Mouse (Mus musculus) layer of hippocampus, postnatal 36 days (tissue): Measurements from ENCODE around the gene AY074887. TPM values are rescaled to one million over a fixed set of nuclear protein-coding genes. Genes with fewer than 3 reads are reported as not detected.

Experiments used
- DNase-seq, 2 experiments: peaks; one replicate each; pipeline ENCODE4 v3.0.0; 2022
- total RNA-seq, 2 experiments: library from RNA; stranded (reverse); gene quantifications; 2 replicates each; pipeline ENCODE4 v1.2.3; 2021

AY074887 gene
- total RNA-seq, 2 experiments from 2014 or later = 0.53 TPM; not detected in 1

DNA sequence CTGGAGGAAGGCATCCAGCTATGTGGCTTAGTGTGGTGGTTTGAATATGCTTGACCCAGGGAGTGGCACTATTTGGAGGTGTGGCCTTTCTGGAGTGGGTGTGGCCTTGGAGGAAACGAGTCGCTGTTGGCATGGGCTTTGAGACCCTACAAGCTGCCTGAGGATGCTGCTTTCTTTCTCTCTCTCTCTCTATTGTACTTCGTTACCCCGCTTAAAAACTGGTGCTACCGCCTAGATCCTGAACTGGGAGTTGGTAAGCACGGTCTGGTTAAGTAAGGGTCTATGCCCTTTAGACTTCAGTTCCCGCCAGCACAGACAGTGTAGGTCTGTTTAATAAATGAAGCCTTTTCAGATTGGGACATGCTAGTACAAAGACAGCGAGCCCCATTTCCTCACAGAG, 34.4 kb downstream of the AY074887 start:
- no peak for DNase-seq

GRCm38 (mm10) chr9:54915576-54915975, 35.2 kb downstream of the AY074887 start:
- no peak for DNase-seq

DNA sequence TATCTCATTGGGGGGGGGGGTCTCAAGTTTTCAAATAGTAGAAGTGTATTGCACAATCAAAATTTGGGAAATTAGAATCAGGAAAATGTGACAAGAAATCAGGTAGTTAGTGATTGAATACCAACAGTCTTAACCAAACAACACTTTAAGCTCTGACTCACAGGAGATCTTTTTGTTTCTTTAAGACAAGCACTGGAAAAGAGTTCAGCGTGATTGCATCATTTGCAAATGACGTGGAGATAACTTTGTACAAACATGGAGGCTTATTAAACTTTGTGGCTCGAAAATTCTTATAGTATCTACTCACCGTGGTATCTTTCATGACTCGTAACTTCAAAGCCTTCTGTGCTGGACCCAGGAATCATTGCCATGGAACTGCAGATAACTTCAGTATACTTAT, 41.4 kb downstream of the AY074887 start:
- no peak for DNase-seq

Other genes starting within 250 kb of the AY074887 start
- 10 to 100 TPM; 60.9 to 62.5 TPM for gene Wdr61, start 216.5 kb downstream of the AY074887 start, total RNA-seq
- gene Crabp1, start 186.2 kb downstream of the AY074887 start, total RNA-seq = 1 to 10 TPM; 1.2 TPM
- 10 to 100 TPM; 53.1 to 56.3 TPM for gene Ireb2, start 87.2 kb downstream of the AY074887 start, total RNA-seq
- gene Hykk, start 33.7 kb downstream of the AY074887 start, total RNA-seq = 1 to 10 TPM; 2.3 to 2.5 TPM
- gene Psma4, start 208 bp downstream of the AY074887 start, total RNA-seq = 100 to 1,000 TPM; 131 to 134 TPM
- 1 to 10 TPM; 8.3 to 9.1 TPM for gene Chrna5, start 29.9 kb upstream of the AY074887 start, total RNA-seq
- under 1 TPM; 0.33 to 0.37 TPM for gene Chrna3, start 75.6 kb upstream of the AY074887 start, total RNA-seq
- under 1 TPM in 1 of 2 experiments, not detected in 1; 0.10 TPM for gene Chrnb4, start 97.8 kb upstream of the AY074887 start, total RNA-seq
- 10 to 100 TPM; 62.0 to 66.6 TPM for gene Ube2q2, start 197.9 kb upstream of the AY074887 start, total RNA-seq